16 mouse cellular contexts compared by ENCODE assay signal in genomic region chr8:105509997-105510735, GRCm38 (mm10). TPM values are rescaled to one million over a fixed set of nuclear protein-coding genes. Genes with fewer than 3 reads are reported as not detected.
DNase-seq lines count a peak whose midpoint lies in the region; ATAC-seq and TF ChIP-seq lines count a peak whose summit lies in the region.
"Had no signal": no experiment of that assay in that cellular context is flagged by ENCODE, and none has a peak within 500 bp of the region (broad histone marks: within the 10 kb centered on the region; RNA-seq: fewer than 3 reads in every experiment).

No protein-coding gene starts in this region.

- no peak for DNase-seq in lung, adult 2 months
- peak; percentile 35 for DNase-seq in NIH3T3 (ENCODE audit: low read depth)
- DNase-seq in adrenal gland, adult 18-20 months (ENCODE audit: low spot score in 2 of 2): no peak
- DNase-seq: adrenal gland, postnatal 36 days; kidney, adult 18-20 months had no signal

- H3K27ac ChIP-seq in lung, embryonic 15.5 days: peak overlapping the region; percentile 50; the same call in 1 of the 2 replicates
- peak overlapping the region; percentile 72; the same call in 1 of the 2 replicates for H3K27ac ChIP-seq in embryonic facial prominence, embryonic 12.5 days
- H3K27ac ChIP-seq in stomach, embryonic 14.5 days (ENCODE audit: low read length): peak overlapping the region; percentile 29; the same call in 1 of the 2 replicates
- no peak overlapping the region for H3K27ac ChIP-seq in hindbrain, embryonic 16.5 days (ENCODE audit: low read depth, low read length)
- H3K27ac ChIP-seq: forebrain, embryonic 12.5 days; macrophage had no signal

- peaks cover 23% of the 10 kb centered on the region for H3K4me1 ChIP-seq in lung, embryonic 15.5 days
- H3K4me1 ChIP-seq in lung, adult 2 months (ENCODE audit: control insufficient read depth, insufficient read depth, low read length): 0 out of 2 replicates have a peak, but pooled peaks cover 3% of the 10 kb centered on the region
- H3K4me1 ChIP-seq in embryonic facial prominence, embryonic 12.5 days: peaks cover 24% of the 10 kb centered on the region
- peaks cover 18% of the 10 kb centered on the region; the same call in 1 of the 2 replicates for H3K4me1 ChIP-seq in stomach, embryonic 14.5 days (ENCODE audit: control insufficient read depth, insufficient read depth, low read length)
- H3K4me1 ChIP-seq in hindbrain, embryonic 16.5 days (ENCODE audit: control insufficient read depth, insufficient read depth, low read depth, low read length): no peaks in the 10 kb centered on the region

- no peaks in the 10 kb centered on the region for H3K9me3 ChIP-seq in lung, embryonic 15.5 days
- no peaks in the 10 kb centered on the region for H3K9me3 ChIP-seq in embryonic facial prominence, embryonic 12.5 days
- H3K9me3 ChIP-seq in stomach, embryonic 14.5 days (ENCODE audit: control insufficient read depth, low read depth, low read length): no peaks in the 10 kb centered on the region
- H3K9me3 ChIP-seq in hindbrain, embryonic 16.5 days (ENCODE audit: control insufficient read depth, low read length): no peaks in the 10 kb centered on the region
- H3K9me3 ChIP-seq: forebrain, embryonic 12.5 days; heart, embryonic 12.5 days had no signal

- no peak overlapping the region for H3K4me2 ChIP-seq in lung, embryonic 15.5 days
- no peak overlapping the region for H3K4me2 ChIP-seq in embryonic facial prominence, embryonic 12.5 days (replicated peaks)
- H3K4me2 ChIP-seq in stomach, embryonic 14.5 days (replicated peaks; ENCODE audit: low read depth, low read length): no peak overlapping the region
- no peak overlapping the region for H3K4me2 ChIP-seq in hindbrain, embryonic 16.5 days (ENCODE audit: low read length)
- H3K4me2 ChIP-seq: forebrain, embryonic 12.5 days; heart, embryonic 12.5 days had no signal

- no peaks in the 10 kb centered on the region for H3K27me3 ChIP-seq in lung, embryonic 15.5 days
- no peaks in the 10 kb centered on the region for H3K27me3 ChIP-seq in embryonic facial prominence, embryonic 12.5 days
- H3K27me3 ChIP-seq in stomach, embryonic 14.5 days (ENCODE audit: control insufficient read depth, insufficient read depth, low read length): no peaks in the 10 kb centered on the region
- H3K27me3 ChIP-seq in hindbrain, embryonic 16.5 days (replicated peaks; ENCODE audit: control insufficient read depth, insufficient read depth, low read length): no peaks in the 10 kb centered on the region
- H3K27me3 ChIP-seq: heart, embryonic 12.5 days had no signal

- no peak for ATAC-seq in lung, embryonic 15.5 days (ENCODE audit: borderline replicate concordance, extremely low read depth, low FRiP score, low TSS enrichment)
- no peak for ATAC-seq in embryonic facial prominence, embryonic 12.5 days (ENCODE audit: insufficient number of reproducible peaks, insufficient read depth, low FRiP score, low TSS enrichment)
- peak; percentile 72; the same call in 1 of the 2 replicates for ATAC-seq in stomach, embryonic 14.5 days (ENCODE audit: insufficient number of reproducible peaks, insufficient read depth, low FRiP score, low read depth)
- no peak for ATAC-seq in hindbrain, embryonic 16.5 days

- WGBS in lung, embryonic 15.5 days: 29% methylated on average over 12 of the region's 12 CpGs
- WGBS in lung, adult 2 months: 39% methylated on average over 12 of the region's 12 CpGs
- 29% methylated on average over 12 of the region's 12 CpGs for WGBS in embryonic facial prominence, embryonic 12.5 days
- WGBS in stomach, embryonic 14.5 days: 37% methylated on average over 12 of the region's 12 CpGs
- WGBS in hindbrain, embryonic 16.5 days: 58% methylated on average over 12 of the region's 12 CpGs

- no peak for TF ChIP-seq CTCF in lung, adult 2 months (IDR thresholded peaks at IDR 0.05; ENCODE audit: insufficient read depth, low read length)

- no peak overlapping the region for H3K9ac ChIP-seq in lung, embryonic 15.5 days
- no peak overlapping the region for H3K9ac ChIP-seq in embryonic facial prominence, embryonic 12.5 days
- no peak overlapping the region for H3K9ac ChIP-seq in stomach, embryonic 14.5 days (replicated peaks; ENCODE audit: low read depth, low read length)
- no peak overlapping the region for H3K9ac ChIP-seq in hindbrain, embryonic 16.5 days (ENCODE audit: low read depth, low read length)
- H3K9ac ChIP-seq: forebrain, embryonic 12.5 days; heart, embryonic 12.5 days had no signal

- no peaks in the 10 kb centered on the region for H3K36me3 ChIP-seq in lung, embryonic 15.5 days
- no peaks in the 10 kb centered on the region for H3K36me3 ChIP-seq in embryonic facial prominence, embryonic 12.5 days
- no peaks in the 10 kb centered on the region for H3K36me3 ChIP-seq in stomach, embryonic 14.5 days (ENCODE audit: control insufficient read depth, insufficient read depth, low read length)
- no peaks in the 10 kb centered on the region for H3K36me3 ChIP-seq in hindbrain, embryonic 16.5 days (ENCODE audit: control insufficient read depth, insufficient read depth, low read length)
- H3K36me3 ChIP-seq: forebrain, embryonic 12.5 days; heart, embryonic 12.5 days had no signal

- no peak overlapping the region for H3K4me3 ChIP-seq in lung, embryonic 15.5 days
- no peak overlapping the region for H3K4me3 ChIP-seq in lung, adult 2 months (replicated peaks; ENCODE audit: extremely low read depth, low read depth, low read length)
- no peak overlapping the region for H3K4me3 ChIP-seq in embryonic facial prominence, embryonic 12.5 days
- H3K4me3 ChIP-seq in stomach, embryonic 14.5 days (ENCODE audit: low read depth, low read length): no peak overlapping the region
- no peak overlapping the region for H3K4me3 ChIP-seq in hindbrain, embryonic 16.5 days (ENCODE audit: low read length)
- H3K4me3 ChIP-seq: forebrain, embryonic 12.5 days; heart, embryonic 12.5 days; myocyte had no signal

- TF ChIP-seq POLR2A in lung, adult 2 months (IDR thresholded peaks at IDR 0.05; ENCODE audit: borderline replicate concordance, extremely low read depth, low read depth, low read length): no peak

RNA-seq across cellular contexts. Expression of gene Hsd11b2, which starts 8.4 kb away (rescaled TPM):
- polyA plus RNA-seq in lung, embryonic 15.5 days (2015; fragmentation: Nextera tagmentation; extraction: Ambion mirVana): 2.6 and 2.8 TPM in 2 replicates
- polyA plus RNA-seq in lung, adult 2 months (2012; rRNA removed): 2.1 and 4.8 TPM in 2 replicates
- 6.1 and 6.6 TPM in 2 replicates for polyA plus RNA-seq in embryonic facial prominence, embryonic 12.5 days (2016; fragmentation: Nextera tagmentation; extraction: Ambion mirVana)
- 2.8 and 3.2 TPM in 2 replicates for polyA plus RNA-seq in stomach, embryonic 14.5 days (2014; fragmentation: Nextera tagmentation; extraction: Ambion mirVana)
- total RNA-seq in adrenal gland, adult 18-20 months (2021): under 1 TPM; 0.16 to 0.53 TPM
- polyA plus RNA-seq in hindbrain, embryonic 16.5 days (2015; fragmentation: Nextera tagmentation; extraction: Ambion mirVana): 6.9 and 8.8 TPM in 2 replicates
- total RNA-seq: hematopoietic stem cell, adult 5-6 weeks; left cerebral cortex, postnatal 14 days had no signal
- polyA plus RNA-seq: cortical plate, adult 2 months; macrophage had no signal

RNA-seq across cellular contexts. Expression of gene Zdhhc1, which starts 13.5 kb away (rescaled TPM):
- 44.0 and 50.9 TPM in 2 replicates for polyA plus RNA-seq in lung, embryonic 15.5 days (2015; fragmentation: Nextera tagmentation; extraction: Ambion mirVana)
- 130 and 133 TPM in 2 replicates for polyA plus RNA-seq in lung, adult 2 months (2012; rRNA removed)
- 38.3 and 41.8 TPM in 2 replicates for polyA plus RNA-seq in embryonic facial prominence, embryonic 12.5 days (2016; fragmentation: Nextera tagmentation; extraction: Ambion mirVana)
- polyA plus RNA-seq in stomach, embryonic 14.5 days (2014; fragmentation: Nextera tagmentation; extraction: Ambion mirVana): 33.9 and 37.2 TPM in 2 replicates
- total RNA-seq in adrenal gland, adult 18-20 months (2021): 10 to 100 TPM; 18.1 to 18.3 TPM
- 39.0 and 40.2 TPM in 2 replicates for polyA plus RNA-seq in hindbrain, embryonic 16.5 days (2015; fragmentation: Nextera tagmentation; extraction: Ambion mirVana)

RNA-seq across cellular contexts. Expression of gene Tppp3, which starts 38.8 kb away (rescaled TPM):
- polyA plus RNA-seq in lung, embryonic 15.5 days (2015; fragmentation: Nextera tagmentation; extraction: Ambion mirVana): 63.3 and 63.6 TPM in 2 replicates
- 785 and 816 TPM in 2 replicates for polyA plus RNA-seq in lung, adult 2 months (2012; rRNA removed)
- 44.6 and 51.1 TPM in 2 replicates for polyA plus RNA-seq in embryonic facial prominence, embryonic 12.5 days (2016; fragmentation: Nextera tagmentation; extraction: Ambion mirVana)
- 39.1 and 40.1 TPM in 2 replicates for polyA plus RNA-seq in stomach, embryonic 14.5 days (2014; fragmentation: Nextera tagmentation; extraction: Ambion mirVana)
- total RNA-seq in adrenal gland, adult 18-20 months (2021): 10 to 100 TPM; 24.0 to 43.0 TPM
- 246 and 256 TPM in 2 replicates for polyA plus RNA-seq in hindbrain, embryonic 16.5 days (2015; fragmentation: Nextera tagmentation; extraction: Ambion mirVana)
- total RNA-seq: hematopoietic stem cell, adult 5-6 weeks had no signal

RNA-seq across cellular contexts. Expression of gene Atp6v0d1, which starts 55.7 kb away (rescaled TPM):
- 80.8 and 82.1 TPM in 2 replicates for polyA plus RNA-seq in lung, embryonic 15.5 days (2015; fragmentation: Nextera tagmentation; extraction: Ambion mirVana)
- polyA plus RNA-seq in lung, adult 2 months (2012; rRNA removed): 101 and 121 TPM in 2 replicates
- polyA plus RNA-seq in embryonic facial prominence, embryonic 12.5 days (2016; fragmentation: Nextera tagmentation; extraction: Ambion mirVana): 75.4 and 84.3 TPM in 2 replicates
- 75.8 and 82.9 TPM in 2 replicates for polyA plus RNA-seq in stomach, embryonic 14.5 days (2014; fragmentation: Nextera tagmentation; extraction: Ambion mirVana)
- total RNA-seq in adrenal gland, adult 18-20 months (2021): 100 to 1,000 TPM; 118 to 121 TPM
- 250 and 273 TPM in 2 replicates for polyA plus RNA-seq in hindbrain, embryonic 16.5 days (2015; fragmentation: Nextera tagmentation; extraction: Ambion mirVana)
